ENCODE assay signal across 8 mouse cellular contexts in genomic region chr17:3273108-3274091, GRCm38 (mm10). TPM values are rescaled to one million over a fixed set of nuclear protein-coding genes. Genes with fewer than 3 reads are reported as not detected.
DNase-seq lines count a peak whose midpoint lies in the region; ATAC-seq and TF ChIP-seq lines count a peak whose summit lies in the region.

No protein-coding gene starts in this region.

- peak; percentile 89 for TF ChIP-seq CTCF in forebrain, postnatal 0 days (IDR thresholded peaks at IDR 0.05; ENCODE audit: low read depth)
- TF ChIP-seq CTCF in layer of hippocampus, adult 2 months (conservative IDR thresholded peaks at IDR 0.05) = peak; percentile 91
- TF ChIP-seq CTCF in lung, adult 2 months (IDR thresholded peaks at IDR 0.05; ENCODE audit: insufficient read depth, low read length) = peak; percentile 70
- TF ChIP-seq CTCF in olfactory bulb, adult 2 months (IDR thresholded peaks at IDR 0.05; ENCODE audit: insufficient read depth, low read depth, low read length) = peak; percentile 43; the same call in 1 of the 2 replicates

- H3K4me1 ChIP-seq in ES-E14 (ENCODE audit: control insufficient read depth in 2 of 2, insufficient read depth in 2 of 2, low read length in 2 of 2, poor library complexity in 1 of 2) = peaks cover 0 to 3% of the 10 kb centered on the region in 2 experiments; a peak in 1 of 4 replicates
- no peaks in the 10 kb centered on the region for H3K4me1 ChIP-seq in forebrain, postnatal 0 days (ENCODE audit: insufficient read depth)
- H3K4me1 ChIP-seq in lung, adult 2 months (ENCODE audit: control insufficient read depth, insufficient read depth, low read length) = no peaks in the 10 kb centered on the region
- no peaks in the 10 kb centered on the region for H3K4me1 ChIP-seq in olfactory bulb, adult 2 months (ENCODE audit: control insufficient read depth, insufficient read depth, low read length)

- in situ Hi-C loops in ES-E14 (cut with MboI; ENCODE audit: low sequenced_read_pairs in 2 of 2, unreplicated experiment in 2 of 2) = no loop called here

- 0 out of 2 replicates have a peak overlapping the region, but pooled peaks have one; percentile 12 for H3K27ac ChIP-seq in ES-E14 (ENCODE audit: insufficient read depth, low read depth, low read length, poor library complexity, severe bottlenecking)
- H3K27ac ChIP-seq in forebrain, postnatal 0 days (ENCODE audit: low read depth, low read length) = no peak overlapping the region
- H3K27ac ChIP-seq in layer of hippocampus, adult 2 months = no peak overlapping the region
- H3K27ac ChIP-seq in olfactory bulb, adult 2 months (ENCODE audit: insufficient read depth, low read depth, low read length) = no peak overlapping the region

- TF ChIP-seq POLR2A in lung, adult 2 months (IDR thresholded peaks at IDR 0.05; ENCODE audit: borderline replicate concordance, extremely low read depth, low read depth, low read length) = no peak
- TF ChIP-seq POLR2A in olfactory bulb, adult 2 months (IDR thresholded peaks at IDR 0.05; ENCODE audit: insufficient read depth, low read depth, low read length) = no peak

- intact Hi-C loops in heart, postnatal 36 days (cut with DNase I) = loop anchor here (1.0 to 2.0 kb wide), 2 partner anchors 173 to 235 kb away; no protein-coding TSS in a partner anchor

- H3K4me2 ChIP-seq in forebrain, postnatal 0 days (ENCODE audit: low read depth) = no peak overlapping the region

- no peaks in the 10 kb centered on the region for H3K36me3 ChIP-seq in ES-E14 (ENCODE audit: control insufficient read depth, insufficient read depth, low read length, poor library complexity, severe bottlenecking)
- no peaks in the 10 kb centered on the region for H3K36me3 ChIP-seq in forebrain, postnatal 0 days (ENCODE audit: insufficient read depth)

- ATAC-seq in forebrain, postnatal 0 days = peak; percentile 86

- no peak overlapping the region for H3K4me3 ChIP-seq in ES-E14 (ENCODE audit: insufficient read depth in 1 of 2, low read depth in 1 of 2, low read length in 2 of 2, poor library complexity in 1 of 2, severe bottlenecking in 1 of 2)
- H3K4me3 ChIP-seq in forebrain, postnatal 0 days (ENCODE audit: low read depth, low read length) = no peak overlapping the region
- peak overlapping the region; percentile 19; the same call in 1 of the 2 replicates for H3K4me3 ChIP-seq in layer of hippocampus, adult 2 months
- H3K4me3 ChIP-seq in lung, adult 2 months (replicated peaks; ENCODE audit: extremely low read depth, low read depth, low read length) = no peak overlapping the region
- no peak overlapping the region for H3K4me3 ChIP-seq in olfactory bulb, adult 2 months (ENCODE audit: insufficient read depth, low read depth, low read length)

- H3K9me3 ChIP-seq in ES-E14 (ENCODE audit: control insufficient read depth, insufficient read depth, low read depth, low read length) = no peaks in the 10 kb centered on the region
- no peaks in the 10 kb centered on the region for H3K9me3 ChIP-seq in forebrain, postnatal 0 days (ENCODE audit: low read length)

- peak; percentile 83 for DNase-seq in ES-E14 (ENCODE audit: low read depth, low spot score)
- DNase-seq in cerebellum, adult 18-20 months = peak; percentile 83 to 85
- peak; percentile 93 for DNase-seq in forebrain, postnatal 0 days
- peak; percentile 81 to 86 for DNase-seq in heart, postnatal 36 days
- peak; percentile 82 to 89 for DNase-seq in layer of hippocampus, adult 2 months (ENCODE audit: low spot score in 2 of 2)
- DNase-seq in lung, adult 2 months = peak; percentile 73
- DNase-seq in testis, postnatal 14 days (ENCODE audit: low spot score) = peak; percentile 77

- no peak overlapping the region for H3K9ac ChIP-seq in ES-E14 (ENCODE audit: insufficient read depth, low read depth, low read length, poor library complexity, severe bottlenecking)
- H3K9ac ChIP-seq in forebrain, postnatal 0 days = no peak overlapping the region

- no peaks in the 10 kb centered on the region for H3K27me3 ChIP-seq in forebrain, postnatal 0 days (ENCODE audit: insufficient read depth, low read length)

- whole genome bisulfite sequencing in forebrain, postnatal 0 days = 48% methylated on average over 22 of the region's 22 CpGs
- 46% methylated on average over 22 of the region's 22 CpGs for WGBS in lung, adult 2 months
- WGBS in olfactory bulb, adult 2 months = 49% methylated on average over 22 of the region's 22 CpGs

TF ChIP-seq in ES-E14, 5 proteins besides CTCF, POLR2A, EP300 and RAD21:
- TF ChIP-seq MAFK (IDR thresholded peaks at IDR 0.05; ENCODE audit: insufficient read depth, low read depth, low read length) = no peak
- TF ChIP-seq ZC3H11A (IDR thresholded peaks at IDR 0.05; ENCODE audit: borderline replicate concordance, low read depth, low read length) = peak; percentile 44

RNA-seq across cellular contexts. Expression of gene Tiam2, which starts 53.0 kb away (rescaled TPM):
- total RNA-seq in ES-E14 (2012; rRNA removed) = 2.7 and 3.1 TPM in 2 replicates
- 71.5 and 96.0 TPM in 2 replicates for total RNA-seq in forebrain, postnatal 0 days (2014; rRNA removed)
- 26.3 and 26.4 TPM in 2 replicates for polyA plus RNA-seq in forebrain, postnatal 0 days (2015; fragmentation: Nextera tagmentation; extraction: Ambion mirVana)
- 1 to 10 TPM; 1.4 to 2.3 TPM for total RNA-seq in heart, postnatal 36 days (2021)
- 10 to 100 TPM; 33.8 to 42.9 TPM for total RNA-seq in layer of hippocampus, adult 2 months (2021)
- polyA plus RNA-seq in lung, adult 2 months (2012; rRNA removed) = 0.80 and 1.3 TPM in 2 replicates
- polyA plus RNA-seq in olfactory bulb, adult 2 months (2012; ENCODE audit: insufficient read depth, insufficient read length, low replicate concordance, missing spikeins) = 254 TPM in 1 of 2 replicates, not detected in the other
